Mouse (Mus musculus) neural tube, embryonic 11.5 days (tissue): ENCODE results near the gene Kif13a. TPM values are rescaled to one million over a fixed set of nuclear protein-coding genes. Genes with fewer than 3 reads are reported as not detected.

Source experiments
- ATAC-seq: fragments of 200-750 bp; cut with Nextera tagmentation; 2 replicates; pipeline ENCODE4 v1.8.0; 2017; ENCODE audit warnings: moderate number of reproducible peaks, mild to moderate bottlenecking, moderate TSS enrichment, moderate library complexity; ENCODE audit not compliant: insufficient read depth, low FRiP score, low TSS enrichment
- DNase-seq: peaks from one replicate; pipeline ENCODE4 v3.0.0-alpha.2; 2015; ENCODE audit warnings: low spot score
- H3K27ac ChIP-seq: fragments of 300-500 bp; sonication (generic); 2 replicates; pipeline ENCODE4 v1.5.1; 2014; ENCODE audit warnings: low read depth, mild to moderate bottlenecking, low read length
- H3K27me3 ChIP-seq: fragments of 300-500 bp; sonication (generic); 2 replicates; pipeline ENCODE4 v1.6.1; 2014; ENCODE audit warnings: mild to moderate bottlenecking, low read length, mixed read lengths; ENCODE audit not compliant: control insufficient read depth, insufficient read depth
- H3K36me3 ChIP-seq: fragments of 300-500 bp; sonication (generic); 2 replicates; pipeline ENCODE4 v1.6.1; 2014; ENCODE audit warnings: mild to moderate bottlenecking, low read length, moderate library complexity, mixed read lengths; ENCODE audit not compliant: control insufficient read depth, insufficient read depth
- H3K4me1 ChIP-seq: fragments of 300-500 bp; sonication (generic); 2 replicates; pipeline ENCODE4 v1.6.1; 2014; ENCODE audit warnings: low read length, mixed read lengths; ENCODE audit not compliant: control insufficient read depth, insufficient read depth
- H3K4me2 ChIP-seq: fragments of 300-500 bp; sonication (generic); 2 replicates; pipeline ENCODE4 v1.6.1; 2014; ENCODE audit warnings: low read depth, mild to moderate bottlenecking, moderate library complexity
- H3K4me3 ChIP-seq: fragments of 300-500 bp; sonication (generic); 2 replicates; pipeline ENCODE4 v1.5.1; 2014; ENCODE audit warnings: low read depth, low read length
- H3K9ac ChIP-seq: fragments of 300-500 bp; sonication (generic); 2 replicates; pipeline ENCODE4 v1.6.1; 2014; ENCODE audit warnings: mild to moderate bottlenecking, low read length
- H3K9me3 ChIP-seq: fragments of 300-500 bp; sonication (generic); 2 replicates; pipeline ENCODE4 v1.6.1; 2016; ENCODE audit warnings: low read length; ENCODE audit not compliant: control insufficient read depth
- WGBS: fragments of 180-500 bp; shearing (Covaris S2); extraction: QIAGEN DNeasy Blood & Tissue Kit; methylation state at CpG from one replicate; pipeline ENCODE4 v1.1.7; 2014; 5-methylcytosine and 5-hydroxymethylcytosine counted together
- polyA plus RNA-seq: library from polyadenylated mRNA; unstranded; fragments of >200 nt; fragmentation: Nextera tagmentation; extraction: Ambion mirVana; gene quantifications from 2 replicates; pipeline ENCODE4 v1.2.1, GENCODE M21; 2014

Kif13a gene
- polyA plus RNA-seq, 1 experiment from 2014 or later = 23.0 TPM

GRCm38 (mm10) chr13:46760921-46761320 lies 168.7 kb downstream of the Kif13a start:
- H3K27ac ChIP-seq = no peak overlapping the region
- H3K27me3 ChIP-seq = no peaks in the 10 kb centered on the region
- no peak overlapping the region for H3K4me3 ChIP-seq
- no peaks in the 10 kb centered on the region for H3K4me1 ChIP-seq
- DNase-seq (no peak), ATAC-seq (no peak)
- H3K9ac ChIP-seq = no peak overlapping the region
- no peak overlapping the region for H3K4me2 ChIP-seq
- no peaks in the 10 kb centered on the region for H3K36me3 ChIP-seq
- no peaks in the 10 kb centered on the region for H3K9me3 ChIP-seq
- 70% methylated on average over 6 of the region's 6 CpGs for WGBS

- no peaks in the 10 kb centered on the region for H3K9me3 ChIP-seq
- no peak overlapping the region for H3K4me3 ChIP-seq
- H3K27ac ChIP-seq = no peak overlapping the region
- DNase-seq = no peak
- H3K9ac ChIP-seq = no peak overlapping the region
- H3K27me3 ChIP-seq = no peaks in the 10 kb centered on the region
- no peaks in the 10 kb centered on the region for H3K36me3 ChIP-seq
- no peak for ATAC-seq
- WGBS = 68% methylated on average over 8 of the region's 8 CpGs
- H3K4me1 ChIP-seq = no peaks in the 10 kb centered on the region
- no peak overlapping the region for H3K4me2 ChIP-seq
These were observed 170.3 kb downstream of the Kif13a start for GRCm38 (mm10) chr13:46759281-46759809.

- Histone ChIP-seq H3K9ac (no peak overlapping the region), H3K36me3 (no peaks in the 10 kb centered on the region), H3K4me2 (no peak overlapping the region), H3K27ac (no peak overlapping the region), H3K27me3 (no peaks in the 10 kb centered on the region), H3K4me1 (no peaks in the 10 kb centered on the region), H3K9me3 (no peaks in the 10 kb centered on the region), H3K4me3 (no peak overlapping the region)
- WGBS = 93% methylated on average over 13 of the region's 13 CpGs
- DNase-seq = no peak
- no peak for ATAC-seq
These were observed 171.0 kb downstream of the Kif13a start for GRCm38 (mm10) chr13:46758627-46759026.

GRCm38 (mm10) chr13:46757946-46758345 lies 171.7 kb downstream of the Kif13a start:
- Histone ChIP-seq H3K9ac (no peak overlapping the region), H3K27me3 (no peaks in the 10 kb centered on the region), H3K4me2 (no peak overlapping the region), H3K4me1 (no peaks in the 10 kb centered on the region), H3K36me3 (no peaks in the 10 kb centered on the region), H3K4me3 (no peak overlapping the region), H3K27ac (no peak overlapping the region), H3K9me3 (no peaks in the 10 kb centered on the region)
- no peak for ATAC-seq
- DNase-seq = no peak
- 91% methylated on average over 7 of the region's 7 CpGs for WGBS

GRCm38 (mm10) chr13:46753294-46753693 lies 176.4 kb downstream of the Kif13a start:
- H3K36me3 ChIP-seq = no peaks in the 10 kb centered on the region

GRCm38 (mm10) chr13:46752566-46753229 lies 177.0 kb downstream of the Kif13a start:
- Histone ChIP-seq H3K4me3 (no peak overlapping the region), H3K9ac (no peak overlapping the region), H3K9me3 (no peaks in the 10 kb centered on the region), H3K4me1 (no peaks in the 10 kb centered on the region), H3K27ac (no peak overlapping the region), H3K27me3 (no peaks in the 10 kb centered on the region), H3K4me2 (no peak overlapping the region), H3K36me3 (no peaks in the 10 kb centered on the region)
- ATAC-seq (no peak), DNase-seq (no peak)
- WGBS = 88% methylated on average over 13 of the region's 13 CpGs

More at GRCm38 (mm10) chr13:46753294-46753693, 176.4 kb downstream of the Kif13a start:
- Histone ChIP-seq H3K4me3 (no peak overlapping the region), H3K9me3 (no peaks in the 10 kb centered on the region), H3K4me1 (no peaks in the 10 kb centered on the region), H3K27me3 (no peaks in the 10 kb centered on the region), H3K4me2 (no peak overlapping the region), H3K27ac (no peak overlapping the region), H3K9ac (no peak overlapping the region)
- ATAC-seq (no peak), DNase-seq (no peak)
- WGBS = 88% methylated on average over 5 of the region's 5 CpGs

- Histone ChIP-seq H3K9ac (no peak overlapping the region), H3K9me3 (no peaks in the 10 kb centered on the region), H3K4me3 (no peak overlapping the region), H3K27ac (no peak overlapping the region), H3K36me3 (no peaks in the 10 kb centered on the region), H3K4me2 (no peak overlapping the region), H3K27me3 (no peaks in the 10 kb centered on the region), H3K4me1 (no peaks in the 10 kb centered on the region)
- WGBS = 83% methylated on average over 5 of the region's 5 CpGs
- ATAC-seq = no peak
- no peak for DNase-seq
These were observed 181.4 kb downstream of the Kif13a start for GRCm38 (mm10) chr13:46748138-46748873.

GRCm38 (mm10) chr13:46743821-46744220 lies 185.8 kb downstream of the Kif13a start:
- Histone ChIP-seq H3K4me1 (no peaks in the 10 kb centered on the region), H3K9me3 (no peaks in the 10 kb centered on the region), H3K9ac (no peak overlapping the region), H3K36me3 (no peaks in the 10 kb centered on the region), H3K4me2 (no peak overlapping the region), H3K27me3 (no peaks in the 10 kb centered on the region), H3K4me3 (no peak overlapping the region), H3K27ac (no peak overlapping the region)
- no peak for DNase-seq
- ATAC-seq = no peak
- 87% methylated on average over 8 of the region's 8 CpGs for WGBS

- WGBS = 73% methylated on average over 2 of the region's 2 CpGs
- Histone ChIP-seq H3K27ac (no peak overlapping the region), H3K36me3 (no peaks in the 10 kb centered on the region), H3K27me3 (no peaks in the 10 kb centered on the region), H3K9ac (no peak overlapping the region), H3K9me3 (no peaks in the 10 kb centered on the region), H3K4me1 (no peaks in the 10 kb centered on the region), H3K4me2 (no peak overlapping the region), H3K4me3 (no peak overlapping the region)
- DNase-seq = no peak
- no peak for ATAC-seq
These were observed 187.3 kb downstream of the Kif13a start for GRCm38 (mm10) chr13:46742367-46742766.
